Mouse (Mus musculus) C2C12 (cell line): Measurements from ENCODE around the gene Ackr3. TPM values are rescaled to one million over a fixed set of nuclear protein-coding genes. Genes with fewer than 3 reads are reported as not detected.

ENCODE experiments used
- H3K27me3 ChIP-seq: one replicate; pipeline ENCODE4 v1.6.1; 2011; ENCODE audit not compliant: control insufficient read depth, insufficient read depth, insufficient read length
- H3K36me3 ChIP-seq: one replicate; pipeline ENCODE4 v1.6.1; 2011; ENCODE audit not compliant: control insufficient read depth, insufficient read depth
- H3K4me3 ChIP-seq: one replicate; pipeline ENCODE4 v1.5.1; 2011; ENCODE audit warnings: mild to moderate bottlenecking, control low read depth; ENCODE audit not compliant: poor library complexity, insufficient read depth, severe bottlenecking
- H3K79me2 ChIP-seq: one replicate; pipeline ENCODE4 v1.6.1; 2011; ENCODE audit not compliant: control insufficient read depth, insufficient read depth
- H3K79me3 ChIP-seq: one replicate; pipeline ENCODE4 v1.6.1; 2011; ENCODE audit warnings: low read depth, control low read depth
- H3ac ChIP-seq: one replicate; pipeline ENCODE3; 2011; ENCODE audit warnings: low read depth; ENCODE audit not compliant: control insufficient read depth, insufficient read length
- CEBPB ChIP-seq: IDR thresholded peaks from one replicate; pipeline ENCODE4 v1.6.1; 2011; ENCODE audit warnings: low read depth, mild to moderate bottlenecking, control low read depth, moderate library complexity
- CTCF ChIP-seq: IDR thresholded peaks from one replicate; pipeline ENCODE4 v1.5.1; 2011; ENCODE audit not compliant: control insufficient read depth, insufficient read depth, insufficient read length
- FOSL1 ChIP-seq: IDR thresholded peaks from one replicate; pipeline ENCODE4 v1.8.0; 2011; ENCODE audit warnings: mild to moderate bottlenecking, low read length; ENCODE audit not compliant: poor library complexity, insufficient read depth, severe bottlenecking
- MAX ChIP-seq: IDR thresholded peaks from one replicate; pipeline ENCODE4 v1.6.1; 2011; ENCODE audit warnings: mild to moderate bottlenecking, control low read depth
- MYOD1 ChIP-seq: IDR thresholded peaks from one replicate; pipeline ENCODE4 v1.6.1; 2011; ENCODE audit warnings: low read depth; ENCODE audit not compliant: control insufficient read depth, insufficient read length
- MYOG ChIP-seq: IDR thresholded peaks from one replicate; pipeline ENCODE4 v1.6.1; 2011; ENCODE audit not compliant: control insufficient read depth, insufficient read length; ENCODE audit errors: extremely low read depth
- USF1 ChIP-seq: IDR thresholded peaks from one replicate; pipeline ENCODE4 v1.6.1; 2011; ENCODE audit warnings: low read depth, mild to moderate bottlenecking, control low read depth, moderate library complexity
- polyA plus RNA-seq: library from polyadenylated mRNA; unstranded; fragments of >200 nt; fragmentation: generic; extraction: Trizol; gene quantifications from one replicate; pipeline ENCODE4 v1.2.1, GENCODE M21; 2012; ENCODE audit warnings: missing spikeins

The Ackr3 gene
- polyA plus RNA-seq, 1 experiment: 14.5 TPM

GRCm38 (mm10) chr1:90180479-90180878 is 23.3 kb upstream of the Ackr3 start:
- H3K79me3 ChIP-seq: no peaks in the 10 kb centered on the region
- TF ChIP-seq FOSL1 (no peak), MYOD1 (no peak), CTCF (no peak), MAX (no peak), MYOG (no peak), CEBPB (no peak), USF1 (no peak)
- H3K36me3 ChIP-seq: no peaks in the 10 kb centered on the region
- H3K79me2 ChIP-seq: no peaks in the 10 kb centered on the region
- H3K4me3 ChIP-seq: no peak overlapping the region
- H3K27me3 ChIP-seq: no peaks in the 10 kb centered on the region
- H3ac ChIP-seq: no peak overlapping the region

- Histone ChIP-seq H3K36me3 (no peaks in the 10 kb centered on the region), H3K27me3 (no peaks in the 10 kb centered on the region), H3K4me3 (no peak overlapping the region), H3K79me3 (no peaks in the 10 kb centered on the region), H3ac (no peak overlapping the region), H3K79me2 (no peaks in the 10 kb centered on the region)
- TF ChIP-seq FOSL1: no peak
- TF ChIP-seq MAX: no peak
- no peak for TF ChIP-seq MYOG
- TF ChIP-seq CTCF: no peak
- no peak for TF ChIP-seq MYOD1
- no peak for TF ChIP-seq CEBPB
These were observed 22.6 kb upstream of the Ackr3 start for GRCm38 (mm10) chr1:90180966-90181699.

- Histone ChIP-seq H3K27me3 (no peaks in the 10 kb centered on the region), H3K79me2 (no peaks in the 10 kb centered on the region), H3K79me3 (no peaks in the 10 kb centered on the region), H3ac (no peak overlapping the region), H3K36me3 (no peaks in the 10 kb centered on the region), H3K4me3 (no peak overlapping the region)
- TF ChIP-seq USF1: no peak
- no peak for TF ChIP-seq MYOG
- no peak for TF ChIP-seq CEBPB
- no peak for TF ChIP-seq CTCF
- no peak for TF ChIP-seq MAX
- no peak for TF ChIP-seq MYOD1
- no peak for TF ChIP-seq FOSL1
These were observed 21.3 kb upstream of the Ackr3 start for GRCm38 (mm10) chr1:90182521-90182920.

GRCm38 (mm10) chr1:90183602-90184001 is 20.2 kb upstream of the Ackr3 start:
- Histone ChIP-seq H3K4me3 (no peak overlapping the region), H3ac (no peak overlapping the region), H3K27me3 (no peaks in the 10 kb centered on the region), H3K36me3 (no peaks in the 10 kb centered on the region), H3K79me3 (no peaks in the 10 kb centered on the region), H3K79me2 (no peaks in the 10 kb centered on the region)
- TF ChIP-seq USF1: no peak
- TF ChIP-seq MYOD1: no peak
- TF ChIP-seq FOSL1: no peak
- no peak for TF ChIP-seq CEBPB
- TF ChIP-seq MYOG: no peak
- no peak for TF ChIP-seq MAX
- no peak for TF ChIP-seq CTCF

GRCm38 (mm10) chr1:90186173-90186572 is 17.6 kb upstream of the Ackr3 start:
- H3K27me3 ChIP-seq: no peaks in the 10 kb centered on the region
- TF ChIP-seq CEBPB: no peak
- TF ChIP-seq CTCF: no peak
- no peak for TF ChIP-seq MYOD1
- no peak for TF ChIP-seq MAX
- no peak for TF ChIP-seq FOSL1
- no peak for TF ChIP-seq USF1
- no peak for TF ChIP-seq MYOG
- H3ac ChIP-seq: no peak overlapping the region
- H3K79me2 ChIP-seq: no peaks in the 10 kb centered on the region
- H3K36me3 ChIP-seq: no peaks in the 10 kb centered on the region
- H3K79me3 ChIP-seq: no peaks in the 10 kb centered on the region
- H3K4me3 ChIP-seq: no peak overlapping the region
